Mouse (Mus musculus) bone marrow macrophage, adult 2 months (primary cell): Measurements from ENCODE around the gene Myo15b. TPM values are rescaled to one million over a fixed set of nuclear protein-coding genes. Genes with fewer than 3 reads are reported as not detected.

Experiments
- H3K27ac ChIP-seq: 2 replicates; pipeline ENCODE4 v1.5.1; 2012; ENCODE audit warnings: low read depth, low read length; ENCODE audit not compliant: insufficient read depth
- H3K4me1 ChIP-seq: 2 replicates; pipeline ENCODE4 v1.6.1; 2012; ENCODE audit warnings: low read length; ENCODE audit not compliant: control insufficient read depth, insufficient read depth
- H3K4me3 ChIP-seq: 2 replicates; pipeline ENCODE4 v1.5.1; 2012; ENCODE audit warnings: mild to moderate bottlenecking, low read length, moderate library complexity; ENCODE audit not compliant: insufficient read depth
- CTCF ChIP-seq: IDR thresholded peaks from 2 replicates; pipeline ENCODE4 v1.5.1; 2012; ENCODE audit warnings: low read depth, mild to moderate bottlenecking, low read length, moderate library complexity
- POLR2A ChIP-seq: IDR thresholded peaks from 2 replicates; pipeline ENCODE4 v1.6.1; 2012; ENCODE audit warnings: mild to moderate bottlenecking, low read depth, low read length, borderline replicate concordance
- polyA plus RNA-seq: library from polyadenylated mRNA; stranded (reverse); fragments of >200 nt; gene quantifications from 2 replicates; pipeline ENCODE4 v1.2.4, GENCODE M21; 2012; ENCODE audit not compliant: missing spikeins, insufficient read depth, insufficient read length

Myo15b gene
- polyA plus RNA-seq, 1 experiment = not detected

- no peak for TF ChIP-seq POLR2A
- TF ChIP-seq CTCF = no peak
- H3K4me1 ChIP-seq = no peaks in the 10 kb centered on the region
- H3K27ac ChIP-seq = no peak overlapping the region
- H3K4me3 ChIP-seq = no peak overlapping the region
These were observed 26.2 kb downstream of the Myo15b start for GRCm38 (mm10) chr11:115884361-115884760.

GRCm38 (mm10) chr11:115885281-115885680 is 27.1 kb downstream of the Myo15b start:
- TF ChIP-seq POLR2A (no peak), CTCF (no peak)
- Histone ChIP-seq H3K27ac (no peak overlapping the region), H3K4me3 (no peak overlapping the region), H3K4me1 (no peaks in the 10 kb centered on the region)

- Histone ChIP-seq H3K4me1 (no peaks in the 10 kb centered on the region), H3K4me3 (no peak overlapping the region), H3K27ac (no peak overlapping the region)
- TF ChIP-seq POLR2A = no peak
- TF ChIP-seq CTCF = no peak
These were observed 28.2 kb downstream of the Myo15b start for GRCm38 (mm10) chr11:115886446-115886845.

- TF ChIP-seq CTCF (no peak), POLR2A (no peak)
- Histone ChIP-seq H3K4me1 (no peaks in the 10 kb centered on the region), H3K4me3 (no peak overlapping the region), H3K27ac (no peak overlapping the region)
These were observed 29.8 kb downstream of the Myo15b start for GRCm38 (mm10) chr11:115888020-115888419.

- TF ChIP-seq CTCF (no peak), POLR2A (no peak)
- no peak overlapping the region for H3K27ac ChIP-seq
- H3K4me1 ChIP-seq = no peaks in the 10 kb centered on the region
- no peak overlapping the region for H3K4me3 ChIP-seq
These were observed 31.0 kb downstream of the Myo15b start for GRCm38 (mm10) chr11:115889159-115889558.

GRCm38 (mm10) chr11:115892213-115892612 is 34.0 kb downstream of the Myo15b start:
- Histone ChIP-seq H3K27ac (no peak overlapping the region), H3K4me3 (no peak overlapping the region), H3K4me1 (no peaks in the 10 kb centered on the region)
- TF ChIP-seq POLR2A (no peak), CTCF (no peak)

- TF ChIP-seq POLR2A = no peak
- Histone ChIP-seq H3K4me3 (no peak overlapping the region), H3K4me1 (no peaks in the 10 kb centered on the region), H3K27ac (no peak overlapping the region)
These were observed 34.9 kb downstream of the Myo15b start for GRCm38 (mm10) chr11:115893071-115893470.

- Histone ChIP-seq H3K4me3 (no peak overlapping the region), H3K4me1 (no peaks in the 10 kb centered on the region), H3K27ac (no peak overlapping the region)
- no peak for TF ChIP-seq POLR2A
- TF ChIP-seq CTCF = no peak
These were observed 36.7 kb downstream of the Myo15b start for GRCm38 (mm10) chr11:115894755-115895520.

- no peak overlapping the region for H3K27ac ChIP-seq
- no peak overlapping the region for H3K4me3 ChIP-seq
- TF ChIP-seq CTCF (no peak), POLR2A (no peak)
- H3K4me1 ChIP-seq = peaks cover 19% of the 10 kb centered on the region
These were observed 40.2 kb downstream of the Myo15b start for GRCm38 (mm10) chr11:115898446-115898845.

- Histone ChIP-seq H3K4me1 (peaks cover 24% of the 10 kb centered on the region), H3K4me3 (no peak overlapping the region), H3K27ac (no peak overlapping the region)
- TF ChIP-seq POLR2A (no peak), CTCF (peak; percentile 96)
These were observed 40.7 kb downstream of the Myo15b start for GRCm38 (mm10) chr11:115898886-115899285.

GRCm38 (mm10) chr11:115899486-115900266 is 41.5 kb downstream of the Myo15b start, which contains the start of gene Smim5:
Gene Smim5 (plus strand): TSS chr11:115899966.
- no peak within 1 kb of the TSS for H3K27ac ChIP-seq
- H3K4me1 ChIP-seq = peaks cover 32% of the 10 kb centered on the region

More at GRCm38 (mm10) chr11:115899486-115900266, 41.5 kb downstream of the Myo15b start, which contains the start of gene Smim5:
- H3K4me3 ChIP-seq = no peak within 1 kb of the TSS
- TF ChIP-seq CTCF = no peak
- no peak for TF ChIP-seq POLR2A
